Mouse (Mus musculus): Measurements from ENCODE around the gene BC048671. TPM values are rescaled to one million over a fixed set of nuclear protein-coding genes. Genes with fewer than 3 reads are reported as not detected.

The BC048671 gene
- polyA plus RNA-seq, 1 experiment = not detected

DNA sequence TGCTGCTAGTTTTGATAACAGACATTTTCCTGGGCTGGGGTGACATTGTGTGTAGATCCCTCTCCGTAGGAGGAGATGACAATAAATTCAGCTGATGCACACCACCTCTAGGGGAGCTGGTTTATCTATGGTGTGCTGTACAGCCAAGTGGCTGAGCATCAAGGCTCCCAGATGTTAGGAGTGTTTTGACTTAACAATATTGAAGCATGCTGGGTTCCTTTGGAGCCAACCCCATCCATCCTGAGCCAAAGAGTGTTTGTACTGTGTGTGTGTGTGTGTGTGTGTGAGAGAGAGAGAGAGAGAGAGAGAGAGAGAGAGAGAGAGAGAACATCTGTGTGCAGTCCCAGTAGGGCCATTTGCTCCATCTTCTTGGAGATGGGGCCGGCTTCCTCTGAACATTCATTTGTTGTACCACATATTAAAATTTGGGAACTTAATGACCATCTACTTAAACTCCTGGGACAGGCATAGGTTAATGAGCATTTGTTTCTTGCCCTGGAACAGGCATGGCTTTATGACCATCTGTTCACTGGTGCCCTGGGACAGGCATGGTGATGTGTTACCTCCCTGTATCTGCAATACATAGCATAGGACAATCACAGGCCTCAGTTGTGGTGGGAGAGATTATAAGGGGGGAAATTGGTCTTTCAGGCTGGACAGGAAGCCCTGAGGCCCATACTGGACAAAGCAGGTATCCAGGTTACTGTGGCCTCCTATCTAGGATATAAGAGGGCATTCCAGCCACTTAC is 16.7 kb downstream of the BC048671 start:
- no peaks in the 10 kb centered on the region for H3K79me3 ChIP-seq (ENCODE audit: low read depth)
- no peaks in the 10 kb centered on the region for H3K79me2 ChIP-seq (ENCODE audit: control insufficient read depth, insufficient read depth)
- no peak overlapping the region for H3ac ChIP-seq (ENCODE audit: control insufficient read depth, insufficient read length, low read depth)
- no peaks in the 10 kb centered on the region for H3K27me3 ChIP-seq (ENCODE audit: control insufficient read depth, insufficient read depth, insufficient read length)
- TF ChIP-seq CTCF (IDR thresholded peaks at IDR 0.05; ENCODE audit: control insufficient read depth, insufficient read depth, insufficient read length) (no peak), CEBPB (IDR thresholded peaks at IDR 0.05; ENCODE audit: low read depth) (no peak), USF1 (IDR thresholded peaks at IDR 0.05; ENCODE audit: low read depth) (no peak)
- no peak overlapping the region for H3K4me3 ChIP-seq (ENCODE audit: insufficient read depth, poor library complexity, severe bottlenecking)
- H3K36me3 ChIP-seq (ENCODE audit: control insufficient read depth, insufficient read depth) = no peaks in the 10 kb centered on the region

DNA sequence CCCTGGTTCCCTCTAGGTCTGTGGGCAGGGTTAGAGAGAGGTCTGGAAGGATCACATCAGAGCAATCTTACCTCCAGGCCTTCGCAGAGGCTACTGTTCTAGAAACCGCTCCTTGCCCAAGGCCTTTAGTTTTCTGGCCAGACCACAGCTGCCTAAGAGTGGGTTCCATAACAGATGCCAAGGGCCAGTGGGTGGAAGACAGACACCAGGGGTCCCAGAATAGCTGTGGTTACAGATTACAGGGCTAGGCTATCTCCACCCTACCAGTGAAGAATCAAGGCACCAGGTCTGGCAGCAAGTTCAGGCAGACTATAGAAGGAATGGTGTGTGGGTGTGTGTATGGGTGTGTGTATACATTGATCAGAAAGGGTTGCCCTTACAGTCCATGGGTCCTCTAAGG is 18.0 kb downstream of the BC048671 start:
- no peak overlapping the region for H3K4me3 ChIP-seq (ENCODE audit: insufficient read depth, poor library complexity, severe bottlenecking)
- H3K27me3 ChIP-seq (ENCODE audit: control insufficient read depth, insufficient read depth, insufficient read length) = no peaks in the 10 kb centered on the region
- no peaks in the 10 kb centered on the region for H3K36me3 ChIP-seq (ENCODE audit: control insufficient read depth, insufficient read depth)
- no peaks in the 10 kb centered on the region for H3K79me3 ChIP-seq (ENCODE audit: low read depth)
- H3ac ChIP-seq (ENCODE audit: control insufficient read depth, insufficient read length, low read depth) = no peak overlapping the region
- TF ChIP-seq CEBPB (IDR thresholded peaks at IDR 0.05; ENCODE audit: low read depth) = no peak
- TF ChIP-seq CTCF (IDR thresholded peaks at IDR 0.05; ENCODE audit: control insufficient read depth, insufficient read depth, insufficient read length) = no peak
- TF ChIP-seq MYOD1 (IDR thresholded peaks at IDR 0.05; ENCODE audit: control insufficient read depth, insufficient read length, low read depth) = no peak
- no peak for TF ChIP-seq FOSL1 (IDR thresholded peaks at IDR 0.05; ENCODE audit: insufficient read depth, low read length, poor library complexity, severe bottlenecking)
- no peak for TF ChIP-seq MYOG (IDR thresholded peaks at IDR 0.05; ENCODE audit: control insufficient read depth, extremely low read depth, insufficient read length)
- TF ChIP-seq MAX (IDR thresholded peaks at IDR 0.05) = no peak
- no peak for TF ChIP-seq USF1 (IDR thresholded peaks at IDR 0.05; ENCODE audit: low read depth)
- no peaks in the 10 kb centered on the region for H3K79me2 ChIP-seq (ENCODE audit: control insufficient read depth, insufficient read depth)

GRCm38 (mm10) chr6:90319475-90320191 is 18.6 kb downstream of the BC048671 start:
- no peak for TF ChIP-seq MYOG (IDR thresholded peaks at IDR 0.05; ENCODE audit: control insufficient read depth, extremely low read depth, insufficient read length)
- no peak for TF ChIP-seq CTCF (IDR thresholded peaks at IDR 0.05; ENCODE audit: control insufficient read depth, insufficient read depth, insufficient read length)
- TF ChIP-seq USF1 (IDR thresholded peaks at IDR 0.05; ENCODE audit: low read depth) = no peak
- TF ChIP-seq FOSL1 (IDR thresholded peaks at IDR 0.05; ENCODE audit: insufficient read depth, low read length, poor library complexity, severe bottlenecking) = no peak
- no peak for TF ChIP-seq MAX (IDR thresholded peaks at IDR 0.05)
- TF ChIP-seq CEBPB (IDR thresholded peaks at IDR 0.05; ENCODE audit: low read depth) = no peak
- TF ChIP-seq MYOD1 (IDR thresholded peaks at IDR 0.05; ENCODE audit: control insufficient read depth, insufficient read length, low read depth) = no peak
- Histone ChIP-seq H3K4me3 (ENCODE audit: insufficient read depth, poor library complexity, severe bottlenecking) (no peak overlapping the region), H3K79me2 (ENCODE audit: control insufficient read depth, insufficient read depth) (no peaks in the 10 kb centered on the region), H3ac (ENCODE audit: control insufficient read depth, insufficient read length, low read depth) (no peak overlapping the region), H3K79me3 (ENCODE audit: low read depth) (no peaks in the 10 kb centered on the region), H3K36me3 (ENCODE audit: control insufficient read depth, insufficient read depth) (no peaks in the 10 kb centered on the region), H3K27me3 (ENCODE audit: control insufficient read depth, insufficient read depth, insufficient read length) (no peaks in the 10 kb centered on the region)

DNA sequence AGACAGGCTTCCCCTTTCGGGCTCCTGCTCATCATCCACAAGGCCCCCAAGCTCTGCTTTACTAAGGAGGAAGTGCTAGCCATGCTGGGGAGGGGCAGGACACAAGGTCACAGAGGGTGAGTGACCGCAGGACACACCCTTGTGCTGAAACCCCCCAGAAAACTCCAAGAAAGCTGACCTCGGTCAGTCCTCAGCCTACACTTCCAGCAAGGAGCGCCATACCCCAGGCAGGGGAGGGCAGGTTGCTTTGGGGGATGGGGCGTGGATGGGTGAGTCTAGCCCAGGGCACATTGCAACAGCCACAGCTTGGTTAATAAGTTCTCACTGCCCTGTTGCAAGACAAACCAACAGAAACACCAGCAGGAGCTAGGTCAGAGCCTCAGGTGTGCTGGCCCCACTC is 19.4 kb downstream of the BC048671 start:
- TF ChIP-seq MAX (IDR thresholded peaks at IDR 0.05) (no peak), USF1 (IDR thresholded peaks at IDR 0.05; ENCODE audit: low read depth) (no peak), MYOD1 (IDR thresholded peaks at IDR 0.05; ENCODE audit: control insufficient read depth, insufficient read length, low read depth) (no peak), FOSL1 (IDR thresholded peaks at IDR 0.05; ENCODE audit: insufficient read depth, low read length, poor library complexity, severe bottlenecking) (no peak), MYOG (IDR thresholded peaks at IDR 0.05; ENCODE audit: control insufficient read depth, extremely low read depth, insufficient read length) (no peak), CTCF (IDR thresholded peaks at IDR 0.05; ENCODE audit: control insufficient read depth, insufficient read depth, insufficient read length) (no peak), CEBPB (IDR thresholded peaks at IDR 0.05; ENCODE audit: low read depth) (no peak)
- Histone ChIP-seq H3K79me2 (ENCODE audit: control insufficient read depth, insufficient read depth) (no peaks in the 10 kb centered on the region), H3K27me3 (ENCODE audit: control insufficient read depth, insufficient read depth, insufficient read length) (no peaks in the 10 kb centered on the region), H3ac (ENCODE audit: control insufficient read depth, insufficient read length, low read depth) (no peak overlapping the region), H3K4me3 (ENCODE audit: insufficient read depth, poor library complexity, severe bottlenecking) (no peak overlapping the region), H3K36me3 (ENCODE audit: control insufficient read depth, insufficient read depth) (no peaks in the 10 kb centered on the region), H3K79me3 (ENCODE audit: low read depth) (no peaks in the 10 kb centered on the region)

GRCm38 (mm10) chr6:90321811-90322210 is 20.8 kb downstream of the BC048671 start:
- Histone ChIP-seq H3ac (ENCODE audit: control insufficient read depth, insufficient read length, low read depth) (no peak overlapping the region), H3K27me3 (ENCODE audit: control insufficient read depth, insufficient read depth, insufficient read length) (no peaks in the 10 kb centered on the region), H3K36me3 (ENCODE audit: control insufficient read depth, insufficient read depth) (no peaks in the 10 kb centered on the region), H3K4me3 (ENCODE audit: insufficient read depth, poor library complexity, severe bottlenecking) (no peak overlapping the region), H3K79me2 (ENCODE audit: control insufficient read depth, insufficient read depth) (no peaks in the 10 kb centered on the region), H3K79me3 (ENCODE audit: low read depth) (no peaks in the 10 kb centered on the region)
- TF ChIP-seq CTCF (IDR thresholded peaks at IDR 0.05; ENCODE audit: control insufficient read depth, insufficient read depth, insufficient read length) (no peak), FOSL1 (IDR thresholded peaks at IDR 0.05; ENCODE audit: insufficient read depth, low read length, poor library complexity, severe bottlenecking) (no peak), CEBPB (IDR thresholded peaks at IDR 0.05; ENCODE audit: low read depth) (no peak), MAX (IDR thresholded peaks at IDR 0.05) (no peak), USF1 (IDR thresholded peaks at IDR 0.05; ENCODE audit: low read depth) (no peak), MYOD1 (IDR thresholded peaks at IDR 0.05; ENCODE audit: control insufficient read depth, insufficient read length, low read depth) (no peak), MYOG (IDR thresholded peaks at IDR 0.05; ENCODE audit: control insufficient read depth, extremely low read depth, insufficient read length) (no peak)

Measured in C2C12 (cell line).